Comparison of ENCODE assay signal across 8 mouse cellular contexts in genomic region chr1:180403694-180404606, GRCm38 (mm10).
DNase-seq lines count a peak whose midpoint lies in the region; ATAC-seq and TF ChIP-seq lines count a peak whose summit lies in the region.

No protein-coding gene starts in this region.

- no peak for DNase-seq in cerebellum, adult 2 months
- peak; percentile 89 for DNase-seq in adrenal gland, postnatal 14 days
- DNase-seq in lung, postnatal 14 days = peak; percentile 64
- DNase-seq in splenic B cell, adult 2 months (ENCODE audit: low read depth, low spot score) = peak; percentile 90
- DNase-seq in cerebellum, adult 18-20 months = no peak

- H3K27me3 ChIP-seq in cerebellum, adult 2 months (ENCODE audit: control insufficient read depth, insufficient read depth, low read length) = no peaks in the 10 kb centered on the region
- H3K27me3 ChIP-seq in heart, embryonic 11.5 days (ENCODE audit: control insufficient read depth, insufficient read depth, low read length) = no peaks in the 10 kb centered on the region
- H3K27me3 ChIP-seq in kidney, embryonic 15.5 days = no peaks in the 10 kb centered on the region
- H3K27me3 ChIP-seq in splenic B cell, adult 2 months (ENCODE audit: control insufficient read depth, insufficient read depth, low read length, poor library complexity, severe bottlenecking) = no peaks in the 10 kb centered on the region

- peak overlapping the region; percentile 50 for H3K4me2 ChIP-seq in heart, embryonic 11.5 days
- H3K4me2 ChIP-seq in kidney, embryonic 15.5 days = peak overlapping the region; percentile 29

- H3K4me1 ChIP-seq in cerebellum, adult 2 months (ENCODE audit: control insufficient read depth, insufficient read depth, low read length) = peaks cover 7% of the 10 kb centered on the region
- H3K4me1 ChIP-seq in heart, embryonic 11.5 days (ENCODE audit: control insufficient read depth, insufficient read depth, low read length) = peaks cover 63% of the 10 kb centered on the region
- peaks cover 84% of the 10 kb centered on the region for H3K4me1 ChIP-seq in kidney, embryonic 15.5 days

- no peaks in the 10 kb centered on the region for H3K36me3 ChIP-seq in heart, embryonic 11.5 days (ENCODE audit: control insufficient read depth, insufficient read depth, low read length)
- H3K36me3 ChIP-seq in kidney, embryonic 15.5 days = no peaks in the 10 kb centered on the region
- no peaks in the 10 kb centered on the region for H3K36me3 ChIP-seq in splenic B cell, adult 2 months (ENCODE audit: control insufficient read depth, insufficient read depth, low read length, poor library complexity, severe bottlenecking)

- H3K9ac ChIP-seq in heart, embryonic 11.5 days (ENCODE audit: low read depth, low read length) = peak overlapping the region; percentile 1; the same call in 1 of the 2 replicates
- no peak overlapping the region for H3K9ac ChIP-seq in kidney, embryonic 15.5 days

- no peak overlapping the region for H3K4me3 ChIP-seq in cerebellum, adult 2 months (replicated peaks; ENCODE audit: insufficient read depth, low read depth, low read length)
- 0 out of 2 replicates have a peak overlapping the region, but pooled peaks have one; percentile 2 for H3K4me3 ChIP-seq in heart, embryonic 11.5 days (ENCODE audit: low read depth, low read length)
- H3K4me3 ChIP-seq in kidney, embryonic 15.5 days (replicated peaks) = no peak overlapping the region

- 74% methylated on average over 32 of the region's 32 CpGs for WGBS in cerebellum, adult 2 months
- 41% methylated on average over 32 of the region's 32 CpGs for WGBS in heart, embryonic 11.5 days (ENCODE audit: insufficient replicate concordance)
- 42% methylated on average over 32 of the region's 32 CpGs for WGBS in kidney, embryonic 15.5 days

- no peak for ATAC-seq in cerebellum, adult (ENCODE audit: insufficient number of reproducible peaks, low FRiP score, low TSS enrichment)
- ATAC-seq in heart, embryonic 11.5 days (replicated peaks; ENCODE audit: insufficient number of reproducible peaks, low FRiP score, low TSS enrichment) = peak; percentile 35; the same call in 1 of the 2 replicates
- ATAC-seq in kidney, embryonic 15.5 days (replicated peaks; ENCODE audit: low FRiP score) = peak; percentile 23; the same call in 1 of the 2 replicates

- no peaks in the 10 kb centered on the region for H3K9me3 ChIP-seq in heart, embryonic 11.5 days (replicated peaks; ENCODE audit: control insufficient read depth, low read length)
- H3K9me3 ChIP-seq in kidney, embryonic 15.5 days (replicated peaks) = no peaks in the 10 kb centered on the region

- H3K27ac ChIP-seq in cerebellum, adult 2 months (ENCODE audit: insufficient read depth, low read length) = peak overlapping the region; percentile 45; the same call in 1 of the 2 replicates
- H3K27ac ChIP-seq in heart, embryonic 11.5 days (ENCODE audit: low read depth, low read length) = peak overlapping the region; percentile 91
- peak overlapping the region; percentile 93 for H3K27ac ChIP-seq in kidney, embryonic 15.5 days

- no peak for TF ChIP-seq POLR2A in cerebellum, adult 2 months (IDR thresholded peaks at IDR 0.05; ENCODE audit: borderline replicate concordance, insufficient read depth, low read length)

- no peak for TF ChIP-seq CTCF in cerebellum, adult 2 months (IDR thresholded peaks at IDR 0.05; ENCODE audit: borderline replicate concordance, insufficient read depth, low read depth, low read length)

Comparison
In these comparisons a context has a peak if more than half of its experiments do, and no peak if none do; other contexts are left out.
1. DNase-seq: peak in adrenal gland, postnatal 14 days (single experiment), lung, postnatal 14 days (single experiment) and splenic B cell, adult 2 months (single experiment); none in cerebellum, adult 2 months (0 of 2) and cerebellum, adult 18-20 months (0 of 2).
2. Peak in every context shown above with its lines, with median percentiles within 50 percentile points of each other: H3K27ac ChIP-seq.